Comparison of ENCODE assay signal across 8 mouse cellular contexts in genomic region chr11:69803786-69804651, GRCm38 (mm10). TPM values are rescaled to one million over a fixed set of nuclear protein-coding genes. Genes with fewer than 3 reads are reported as not detected.
DNase-seq lines count a peak whose midpoint lies in the region; ATAC-seq and TF ChIP-seq lines count a peak whose summit lies in the region.

No protein-coding gene starts in this region.

- TF ChIP-seq EP300 in heart, postnatal 0 days (IDR thresholded peaks at IDR 0.05; ENCODE audit: low read depth), result no peak
- no peak for TF ChIP-seq EP300 in stomach, postnatal 0 days (optimal IDR thresholded peaks at IDR 0.05)

- peak; percentile 67 for ATAC-seq in CD4-positive, CD25-positive, alpha-beta regulatory T cell, adult 4 months
- peak; percentile 24 for ATAC-seq in forebrain, embryonic 11.5 days (replicated peaks; ENCODE audit: low FRiP score)
- peak; percentile 75 for ATAC-seq in heart, postnatal 0 days (ENCODE audit: insufficient read depth, low read depth)
- ATAC-seq in neural tube, embryonic 14.5 days (ENCODE audit: low read depth), result peak; percentile 36; the same call in 1 of the 2 replicates
- ATAC-seq in stomach, postnatal 0 days (ENCODE audit: low FRiP score, low TSS enrichment), result peak; percentile 74

- 1% methylated on average over 60 of the region's 60 CpGs for WGBS in forebrain, embryonic 11.5 days
- WGBS in heart, postnatal 0 days, result 2% methylated on average over 50 of the region's 60 CpGs
- whole genome bisulfite sequencing in lung, adult 2 months, result 2% methylated on average over 60 of the region's 60 CpGs
- 1% methylated on average over 60 of the region's 60 CpGs for WGBS in neural tube, embryonic 14.5 days
- WGBS in stomach, postnatal 0 days, result 1% methylated on average over 60 of the region's 60 CpGs

- peaks cover 40% of the 10 kb centered on the region for H3K4me1 ChIP-seq in forebrain, embryonic 11.5 days (replicated peaks; ENCODE audit: control insufficient read depth, insufficient read depth, low read length)
- H3K4me1 ChIP-seq in heart, postnatal 0 days (ENCODE audit: control insufficient read depth, insufficient read depth), result peaks cover 43% of the 10 kb centered on the region
- H3K4me1 ChIP-seq in lung, adult 2 months (ENCODE audit: control insufficient read depth, insufficient read depth, low read length), result peaks cover 20% of the 10 kb centered on the region
- H3K4me1 ChIP-seq in neural tube, embryonic 14.5 days (ENCODE audit: control insufficient read depth, insufficient read depth, low read length), result peaks cover 37% of the 10 kb centered on the region
- peaks cover 4% of the 10 kb centered on the region for H3K4me1 ChIP-seq in stomach, postnatal 0 days (replicated peaks; ENCODE audit: control insufficient read depth, insufficient read depth)

- H3K27ac ChIP-seq in forebrain, embryonic 11.5 days (ENCODE audit: low read depth, low read length), result no peak overlapping the region
- H3K27ac ChIP-seq in heart, postnatal 0 days (ENCODE audit: low read depth), result peak overlapping the region; percentile 13; the same call in 1 of the 2 replicates
- no peak overlapping the region for H3K27ac ChIP-seq in neural tube, embryonic 14.5 days (ENCODE audit: low read depth, low read length)
- H3K27ac ChIP-seq in stomach, postnatal 0 days (replicated peaks), result peak overlapping the region; percentile 78

- H3K4me2 ChIP-seq in forebrain, embryonic 11.5 days (ENCODE audit: low read depth, low read length, severe bottlenecking), result peak overlapping the region; percentile 94
- H3K4me2 ChIP-seq in heart, postnatal 0 days (ENCODE audit: low read depth, low read length), result peak overlapping the region; percentile 84
- H3K4me2 ChIP-seq in neural tube, embryonic 14.5 days (ENCODE audit: low read depth, low read length), result peak overlapping the region; percentile 96
- peak overlapping the region; percentile 73 for H3K4me2 ChIP-seq in stomach, postnatal 0 days (replicated peaks; ENCODE audit: low read depth)

- peak; percentile 65 for TF ChIP-seq CTCF in heart, postnatal 0 days (IDR thresholded peaks at IDR 0.05; ENCODE audit: low read depth)
- TF ChIP-seq CTCF in lung, adult 2 months (IDR thresholded peaks at IDR 0.05; ENCODE audit: insufficient read depth, low read length), result peak; percentile 33; the same call in 1 of the 2 replicates
- peak; percentile 83 for TF ChIP-seq CTCF in stomach, postnatal 0 days (IDR thresholded peaks at IDR 0.05; ENCODE audit: low read depth)

- H3K27me3 ChIP-seq in forebrain, embryonic 11.5 days (ENCODE audit: control insufficient read depth, insufficient read depth, low read length), result peaks cover 44% of the 10 kb centered on the region
- peaks cover 24% of the 10 kb centered on the region for H3K27me3 ChIP-seq in heart, postnatal 0 days (ENCODE audit: control insufficient read depth, insufficient read depth, low read length)
- peaks cover 11% of the 10 kb centered on the region for H3K27me3 ChIP-seq in neural tube, embryonic 14.5 days (ENCODE audit: control insufficient read depth, insufficient read depth, low read length)
- H3K27me3 ChIP-seq in stomach, postnatal 0 days (ENCODE audit: control insufficient read depth, insufficient read depth, low read length), result no peaks in the 10 kb centered on the region

- H3K36me3 ChIP-seq in forebrain, embryonic 11.5 days (ENCODE audit: control insufficient read depth, insufficient read depth, low read length), result no peaks in the 10 kb centered on the region
- no peaks in the 10 kb centered on the region for H3K36me3 ChIP-seq in heart, postnatal 0 days (replicated peaks; ENCODE audit: control insufficient read depth, insufficient read depth, low read length)
- no peaks in the 10 kb centered on the region for H3K36me3 ChIP-seq in neural tube, embryonic 14.5 days (ENCODE audit: control insufficient read depth, insufficient read depth, low read length)
- no peaks in the 10 kb centered on the region for H3K36me3 ChIP-seq in stomach, postnatal 0 days (ENCODE audit: control insufficient read depth, insufficient read depth, low read length)

- H3K4me3 ChIP-seq in forebrain, embryonic 11.5 days (ENCODE audit: low read depth, low read length), result peak overlapping the region; percentile 49
- peak overlapping the region; percentile 57 for H3K4me3 ChIP-seq in heart, postnatal 0 days (ENCODE audit: low read depth, low read length)
- peak overlapping the region; percentile 35 for H3K4me3 ChIP-seq in lung, adult 2 months (replicated peaks; ENCODE audit: extremely low read depth, low read depth, low read length)
- peak overlapping the region; percentile 55 for H3K4me3 ChIP-seq in neural tube, embryonic 14.5 days (ENCODE audit: low read depth, low read length)
- peak overlapping the region; percentile 55 for H3K4me3 ChIP-seq in stomach, postnatal 0 days (ENCODE audit: low read depth, low read length)

- peak; percentile 83 for DNase-seq in adrenal gland, postnatal 25 days
- peak; percentile 81 for DNase-seq in forebrain, embryonic 11.5 days (ENCODE audit: low spot score)
- peak; percentile 63 for DNase-seq in heart, postnatal 0 days (ENCODE audit: low spot score)
- DNase-seq in kidney, postnatal 25 days, result peak; percentile 81 to 91
- DNase-seq in lung, adult 2 months, result peak; percentile 76
- DNase-seq in stomach, postnatal 0 days (ENCODE audit: low spot score), result peak; percentile 86

- peak overlapping the region; percentile 49 for H3K9ac ChIP-seq in forebrain, embryonic 11.5 days (ENCODE audit: low read length)
- H3K9ac ChIP-seq in heart, postnatal 0 days (replicated peaks; ENCODE audit: low read depth, low read length), result peak overlapping the region; percentile 49; the same call in 1 of the 2 replicates
- peak overlapping the region; percentile 50 for H3K9ac ChIP-seq in neural tube, embryonic 14.5 days (replicated peaks; ENCODE audit: low read depth, low read length)
- H3K9ac ChIP-seq in stomach, postnatal 0 days (ENCODE audit: low read length), result peak overlapping the region; percentile 67

- TF ChIP-seq POLR2A in lung, adult 2 months (IDR thresholded peaks at IDR 0.05; ENCODE audit: borderline replicate concordance, extremely low read depth, low read depth, low read length), result no peak; the same call in 1 of the 2 replicates

- H3K9me3 ChIP-seq in forebrain, embryonic 11.5 days (ENCODE audit: control insufficient read depth, low read length), result no peaks in the 10 kb centered on the region; the same call in 1 of the 2 replicates
- H3K9me3 ChIP-seq in heart, postnatal 0 days (replicated peaks; ENCODE audit: control insufficient read depth, low read length), result no peaks in the 10 kb centered on the region
- no peaks in the 10 kb centered on the region for H3K9me3 ChIP-seq in neural tube, embryonic 14.5 days (ENCODE audit: control insufficient read depth, low read length)
- H3K9me3 ChIP-seq in stomach, postnatal 0 days (ENCODE audit: control insufficient read depth, low read length), result no peaks in the 10 kb centered on the region

RNA-seq across cellular contexts. Expression of gene Tmem102, which starts 1.4 kb away (rescaled TPM):
- polyA plus RNA-seq in CD4-positive, CD25-positive, alpha-beta regulatory T cell, adult 4 months (2017; shearing (Covaris generic)), result not detected
- total RNA-seq in adrenal gland, postnatal 25 days (2021), result not detected in 2 replicates
- 0.32 and 0.65 TPM in 2 replicates for polyA plus RNA-seq in forebrain, embryonic 11.5 days (2014; fragmentation: Nextera tagmentation; extraction: Ambion mirVana)
- 0.43 and 2.7 TPM in 2 replicates for total RNA-seq in heart, postnatal 0 days (2014; rRNA removed; ENCODE audit: low replicate concordance)
- polyA plus RNA-seq in heart, postnatal 0 days (2015; fragmentation: Nextera tagmentation; extraction: Ambion mirVana), result 2.6 TPM in 2 replicates
- 9.4 and 9.5 TPM in 2 replicates for polyA plus RNA-seq in lung, adult 2 months (2012; rRNA removed)
- polyA plus RNA-seq in neural tube, embryonic 14.5 days (2014; fragmentation: Nextera tagmentation; extraction: Ambion mirVana), result 0.68 and 0.76 TPM in 2 replicates
- polyA plus RNA-seq in stomach, postnatal 0 days (2015; fragmentation: Nextera tagmentation; extraction: Ambion mirVana), result 28.4 and 34.4 TPM in 2 replicates

RNA-seq across cellular contexts. Expression of gene Fgf11, which starts 2.4 kb away (rescaled TPM):
- not detected for polyA plus RNA-seq in CD4-positive, CD25-positive, alpha-beta regulatory T cell, adult 4 months (2017; shearing (Covaris generic))
- total RNA-seq in adrenal gland, postnatal 25 days (2021), result 3.6 and 3.9 TPM in 2 replicates
- polyA plus RNA-seq in forebrain, embryonic 11.5 days (2014; fragmentation: Nextera tagmentation; extraction: Ambion mirVana), result 1.3 and 1.7 TPM in 2 replicates
- total RNA-seq in heart, postnatal 0 days (2014; rRNA removed; ENCODE audit: low replicate concordance), result 5.3 and 5.7 TPM in 2 replicates
- polyA plus RNA-seq in heart, postnatal 0 days (2015; fragmentation: Nextera tagmentation; extraction: Ambion mirVana), result 0.75 and 1.0 TPM in 2 replicates
- polyA plus RNA-seq in lung, adult 2 months (2012; rRNA removed), result 6.9 and 8.0 TPM in 2 replicates
- polyA plus RNA-seq in neural tube, embryonic 14.5 days (2014; fragmentation: Nextera tagmentation; extraction: Ambion mirVana), result 6.4 and 9.1 TPM in 2 replicates
- polyA plus RNA-seq in stomach, postnatal 0 days (2015; fragmentation: Nextera tagmentation; extraction: Ambion mirVana), result 0.67 and 0.90 TPM in 2 replicates

RNA-seq across cellular contexts. Expression of gene Chrnb1, which starts 8.3 kb away (rescaled TPM):
- polyA plus RNA-seq in CD4-positive, CD25-positive, alpha-beta regulatory T cell, adult 4 months (2017; shearing (Covaris generic)), result 1 to 10 TPM; 2.9 to 4.5 TPM
- 1.8 and 2.4 TPM in 2 replicates for total RNA-seq in adrenal gland, postnatal 25 days (2021)
- polyA plus RNA-seq in forebrain, embryonic 11.5 days (2014; fragmentation: Nextera tagmentation; extraction: Ambion mirVana), result 0.73 and 1.1 TPM in 2 replicates
- 2.5 and 11.2 TPM in 2 replicates for total RNA-seq in heart, postnatal 0 days (2014; rRNA removed; ENCODE audit: low replicate concordance)
- polyA plus RNA-seq in heart, postnatal 0 days (2015; fragmentation: Nextera tagmentation; extraction: Ambion mirVana), result 2.7 and 3.1 TPM in 2 replicates
- polyA plus RNA-seq in lung, adult 2 months (2012; rRNA removed), result 31.5 and 38.0 TPM in 2 replicates
- polyA plus RNA-seq in neural tube, embryonic 14.5 days (2014; fragmentation: Nextera tagmentation; extraction: Ambion mirVana), result 0.78 and 1.3 TPM in 2 replicates
- 4.3 and 5.0 TPM in 2 replicates for polyA plus RNA-seq in stomach, postnatal 0 days (2015; fragmentation: Nextera tagmentation; extraction: Ambion mirVana)

RNA-seq across cellular contexts. Expression of gene Gm39566, which starts 11.1 kb away (rescaled TPM):
- polyA plus RNA-seq in CD4-positive, CD25-positive, alpha-beta regulatory T cell, adult 4 months (2017; shearing (Covaris generic)), result not detected
- total RNA-seq in adrenal gland, postnatal 25 days (2021), result not detected in 2 replicates
- not detected in 2 replicates for polyA plus RNA-seq in forebrain, embryonic 11.5 days (2014; fragmentation: Nextera tagmentation; extraction: Ambion mirVana)
- not detected in 2 replicates for total RNA-seq in heart, postnatal 0 days (2014; rRNA removed; ENCODE audit: low replicate concordance)
- not detected in 2 replicates for polyA plus RNA-seq in heart, postnatal 0 days (2015; fragmentation: Nextera tagmentation; extraction: Ambion mirVana)
- polyA plus RNA-seq in lung, adult 2 months (2012; rRNA removed), result not detected in 2 replicates
- not detected in 2 replicates for polyA plus RNA-seq in neural tube, embryonic 14.5 days (2014; fragmentation: Nextera tagmentation; extraction: Ambion mirVana)
- polyA plus RNA-seq in stomach, postnatal 0 days (2015; fragmentation: Nextera tagmentation; extraction: Ambion mirVana), result not detected in 2 replicates

RNA-seq across cellular contexts. Expression of gene Spem2, which starts 14.2 kb away (rescaled TPM):
- not detected for polyA plus RNA-seq in CD4-positive, CD25-positive, alpha-beta regulatory T cell, adult 4 months (2017; shearing (Covaris generic))
- total RNA-seq in adrenal gland, postnatal 25 days (2021), result not detected in 2 replicates
- polyA plus RNA-seq in forebrain, embryonic 11.5 days (2014; fragmentation: Nextera tagmentation; extraction: Ambion mirVana), result not detected in 2 replicates
- total RNA-seq in heart, postnatal 0 days (2014; rRNA removed; ENCODE audit: low replicate concordance), result not detected in 2 replicates
- polyA plus RNA-seq in heart, postnatal 0 days (2015; fragmentation: Nextera tagmentation; extraction: Ambion mirVana), result not detected in 2 replicates
- not detected in 2 replicates for polyA plus RNA-seq in lung, adult 2 months (2012; rRNA removed)
- polyA plus RNA-seq in neural tube, embryonic 14.5 days (2014; fragmentation: Nextera tagmentation; extraction: Ambion mirVana), result 0.16 TPM in 1 of 2 replicates, not detected in the other
- not detected in 2 replicates for polyA plus RNA-seq in stomach, postnatal 0 days (2015; fragmentation: Nextera tagmentation; extraction: Ambion mirVana)

Comparison
In these comparisons a context has a peak if more than half of its experiments do, and no peak if none do; other contexts are left out.
1. ATAC-seq: peak in every context shown above with its lines; median percentile 75 in heart, postnatal 0 days; 74 in stomach, postnatal 0 days; 67 in CD4-positive, CD25-positive, alpha-beta regulatory T cell, adult 4 months; 36 in neural tube, embryonic 14.5 days; 24 in forebrain, embryonic 11.5 days.
2. H3K27ac ChIP-seq: peak in heart, postnatal 0 days (single experiment) and stomach, postnatal 0 days (single experiment); none in forebrain, embryonic 11.5 days (single experiment) and neural tube, embryonic 14.5 days (single experiment).
3. CTCF ChIP-seq: peak in every context shown above with its lines; median percentile 83 in stomach, postnatal 0 days; 65 in heart, postnatal 0 days; 33 in lung, adult 2 months.
4. Peak in every context shown above with its lines, with median percentiles within 50 percentile points of each other: DNase-seq, H3K4me2 ChIP-seq, H3K4me3 ChIP-seq and H3K9ac ChIP-seq.